Mouse (Mus musculus) stomach, postnatal 0 days (tissue): ENCODE results near the gene C6.

Experiments used
- CTCF ChIP-seq: IDR thresholded peaks from 2 replicates; pipeline ENCODE4 v1.5.1; 2016; ENCODE audit warnings: antibody characterized with exemption, low read depth, mild to moderate bottlenecking, moderate library complexity
- EP300 ChIP-seq: optimal IDR thresholded peaks from 2 replicates; pipeline ENCODE3; 2016; ENCODE audit warnings: antibody characterized with exemption

- TF ChIP-seq CTCF (no peak), EP300 (no peak)
These were observed 88.0 kb downstream of the C6 start for GRCm38 (mm10) chr15:4814976-4815375.
